Mouse (Mus musculus): ENCODE measurements around the gene Pde4a.

The Pde4a gene

GRCm38 (mm10) chr9:21149077-21149653 lies 16.3 kb upstream of the Pde4a start:
- WGBS: 6% methylated on average over 8 of the region's 8 CpGs

- 2% methylated on average over 56 of the region's 56 CpGs for WGBS
These were observed 15.7 kb upstream of the Pde4a start, which contains the start of gene Cdc37 for GRCm38 (mm10) chr9:21149654-21150419. TSS of gene Cdc37 (minus strand) at chr9:21149982.

- WGBS: 1% methylated on average over 11 of the region's 11 CpGs
These were observed 12.8 kb upstream of the Pde4a start for GRCm38 (mm10) chr9:21152715-21153114.

GRCm38 (mm10) chr9:21153331-21153730 lies 12.2 kb upstream of the Pde4a start:
- 3% methylated on average over 12 of the region's 12 CpGs for WGBS

GRCm38 (mm10) chr9:21153833-21154232 lies 11.7 kb upstream of the Pde4a start:
- 13% methylated on average over 5 of the region's 5 CpGs for WGBS

- 95% methylated on average over 3 of the region's 3 CpGs for WGBS
These were observed 10.7 kb upstream of the Pde4a start for GRCm38 (mm10) chr9:21154787-21155186.

GRCm38 (mm10) chr9:21161209-21161909 lies 4.2 kb upstream of the Pde4a start:
- 1% methylated on average over 52 of the region's 52 CpGs for WGBS

GRCm38 (mm10) chr9:21163086-21164050 lies 2.1 kb upstream of the Pde4a start:
- 34% methylated on average over 11 of the region's 11 CpGs for WGBS

- under 1% methylated on average over 26 of the region's 26 CpGs for WGBS
These were observed 1.4 kb upstream of the Pde4a start for GRCm38 (mm10) chr9:21164072-21164471.

GRCm38 (mm10) chr9:21165952-21166451 lies 488 bp downstream of the Pde4a start:
- under 1% methylated on average over 46 of the region's 47 CpGs for WGBS

GRCm38 (mm10) chr9:21166516-21166915 lies 1.0 kb downstream of the Pde4a start:
- whole genome bisulfite sequencing: 27% methylated on average over 3 of the region's 3 CpGs

GRCm38 (mm10) chr9:21167140-21168097 lies 1.9 kb downstream of the Pde4a start:
- WGBS: 61% methylated on average over 10 of the region's 10 CpGs

GRCm38 (mm10) chr9:21168161-21169123 lies 2.9 kb downstream of the Pde4a start:
- WGBS: 21% methylated on average over 30 of the region's 30 CpGs

GRCm38 (mm10) chr9:21169157-21169556 lies 3.6 kb downstream of the Pde4a start:
- 53% methylated on average over 1 of the region's 1 CpGs for WGBS

- WGBS: 82% methylated on average over 6 of the region's 6 CpGs
These were observed 6.8 kb downstream of the Pde4a start for GRCm38 (mm10) chr9:21172364-21172763.

GRCm38 (mm10) chr9:21180402-21180801 lies 14.9 kb downstream of the Pde4a start:
- WGBS: 77% methylated on average over 4 of the region's 4 CpGs

- WGBS: 83% methylated on average over 1 of the region's 1 CpGs
These were observed 15.3 kb downstream of the Pde4a start for GRCm38 (mm10) chr9:21180841-21181240.

- 28% methylated on average over 48 of the region's 48 CpGs for WGBS
These were observed 16.1 kb downstream of the Pde4a start for GRCm38 (mm10) chr9:21181421-21182220.
